Mouse (Mus musculus) small intestine, adult 2 months (tissue): ENCODE results near the gene Tmc6.
A peak's percentile ranks its signal among the peaks of the same experiment; 100 is the strongest.

ENCODE experiments used
- CTCF ChIP-seq: fragments of 200-500 bp; IDR thresholded peaks from 2 replicates; pipeline ENCODE4 v1.5.1; 2012; ENCODE audit warnings: low read depth, mild to moderate bottlenecking, control low read depth, inconsistent platforms, low read length, moderate library complexity, mixed read lengths; ENCODE audit not compliant: insufficient replicate concordance, insufficient read length; ENCODE audit errors: extremely low read depth
- POLR2A ChIP-seq: fragments of 200-500 bp; IDR thresholded peaks from 2 replicates; pipeline ENCODE4 v1.6.1; 2012; ENCODE audit warnings: low read depth, mild to moderate bottlenecking, control low read depth, inconsistent platforms, low read length, moderate library complexity

DNA sequence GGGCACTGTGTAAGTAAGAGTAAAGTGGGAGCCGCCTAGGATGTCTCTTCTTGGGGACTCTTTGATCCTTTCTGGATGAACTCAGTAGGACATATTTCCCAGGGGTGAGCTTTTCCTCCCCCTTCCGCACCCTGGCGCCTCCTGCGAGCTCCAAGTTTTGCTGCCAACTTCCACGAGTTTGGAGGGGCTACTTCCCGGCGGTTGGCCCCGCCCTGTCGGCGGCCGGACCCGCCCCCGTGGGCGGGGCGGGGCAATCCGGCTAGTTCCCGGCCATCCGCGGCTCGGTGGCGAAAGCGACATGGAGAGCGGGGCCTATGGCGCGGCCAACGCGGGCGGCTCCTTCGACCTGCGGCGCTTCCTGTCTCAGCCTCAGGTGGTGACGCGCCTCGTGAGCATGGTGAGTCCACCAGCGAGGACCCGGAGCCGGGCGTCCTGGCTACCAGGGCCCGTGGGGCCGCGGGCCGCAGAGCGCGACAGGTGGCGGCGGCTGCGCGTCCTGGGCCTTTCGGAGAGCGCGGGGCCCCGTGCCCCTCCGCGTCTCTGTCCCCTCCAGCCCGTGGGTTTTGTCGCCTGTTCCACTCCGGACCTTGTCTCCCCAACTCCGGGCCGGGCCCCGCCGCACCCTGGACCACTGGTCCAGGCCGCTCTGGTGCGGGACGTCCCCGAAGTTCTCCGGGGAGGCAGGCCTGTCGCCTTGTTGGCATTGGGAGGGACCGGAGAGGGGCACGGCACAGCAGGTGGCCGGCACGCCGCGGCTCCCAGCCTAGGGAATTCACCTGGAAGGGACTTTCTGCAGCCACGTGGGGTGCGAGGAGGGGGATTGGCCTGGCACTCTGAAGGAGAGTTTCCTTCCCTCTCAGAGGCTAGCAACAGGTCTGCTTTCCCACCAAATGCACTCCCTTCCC is 27.7 kb upstream of the Tmc6 start, which contains the start of the genes Gm20708 and Syngr2:
- TF ChIP-seq CTCF, result no peak
- TF ChIP-seq POLR2A, result peak; percentile 61; the same call in 1 of the 2 replicates
